Mouse (Mus musculus) Patski (cell line): ENCODE measurements around the gene Tnip1. TPM values are rescaled to one million over a fixed set of nuclear protein-coding genes. Genes with fewer than 3 reads are reported as not detected.

Experiments used
- ATAC-seq: fragments of 100-300 bp; one replicate; pipeline ENCODE4 v1.8.0; 2021
- CTCF ChIA-PET: fragments of 350-600 bp; sonication (Branson Sonifier 250); formaldehyde crosslinking; loops from one replicate; lab custom pipeline; 2022; ENCODE audit warnings: inconsistent platforms; lab: Charles Lee
- POLR2A ChIA-PET: fragments of 350-600 bp; sonication (Branson Sonifier 250); formaldehyde crosslinking; loops from one replicate; lab custom pipeline; 2022; ENCODE audit warnings: antibody characterized with exemption, inconsistent platforms; lab: Charles Lee
- DNase-seq: peaks from one replicate; pipeline ENCODE4 v3.0.0-alpha.2; 2011; ENCODE audit warnings: low read depth, low spot score
- H3K27me3 ChIP-seq: fragments of 371-371 bp; one replicate; pipeline ENCODE4 v1.5.1; 2021
- CTCF ChIP-seq: fragments of 100-300 bp; IDR thresholded peaks from one replicate; pipeline ENCODE4 v1.5.1; 2021
- in situ Hi-C: fragments of 300-500 bp; cut with MboI; formaldehyde crosslinking; loops from 3 replicates; pipeline ENCODE4 v1.11.1; 2018; ENCODE audit warnings: low pct_unique_long_range_greater_than_20kb, mixed read lengths
- polyA plus RNA-seq: library from polyadenylated mRNA; unstranded; gene quantifications from one replicate; pipeline ENCODE4 v1.2.3, GENCODE M21; 2021

Gene Tnip1
- polyA plus RNA-seq, 1 experiment from 2014 or later = 53.2 TPM

DNA sequence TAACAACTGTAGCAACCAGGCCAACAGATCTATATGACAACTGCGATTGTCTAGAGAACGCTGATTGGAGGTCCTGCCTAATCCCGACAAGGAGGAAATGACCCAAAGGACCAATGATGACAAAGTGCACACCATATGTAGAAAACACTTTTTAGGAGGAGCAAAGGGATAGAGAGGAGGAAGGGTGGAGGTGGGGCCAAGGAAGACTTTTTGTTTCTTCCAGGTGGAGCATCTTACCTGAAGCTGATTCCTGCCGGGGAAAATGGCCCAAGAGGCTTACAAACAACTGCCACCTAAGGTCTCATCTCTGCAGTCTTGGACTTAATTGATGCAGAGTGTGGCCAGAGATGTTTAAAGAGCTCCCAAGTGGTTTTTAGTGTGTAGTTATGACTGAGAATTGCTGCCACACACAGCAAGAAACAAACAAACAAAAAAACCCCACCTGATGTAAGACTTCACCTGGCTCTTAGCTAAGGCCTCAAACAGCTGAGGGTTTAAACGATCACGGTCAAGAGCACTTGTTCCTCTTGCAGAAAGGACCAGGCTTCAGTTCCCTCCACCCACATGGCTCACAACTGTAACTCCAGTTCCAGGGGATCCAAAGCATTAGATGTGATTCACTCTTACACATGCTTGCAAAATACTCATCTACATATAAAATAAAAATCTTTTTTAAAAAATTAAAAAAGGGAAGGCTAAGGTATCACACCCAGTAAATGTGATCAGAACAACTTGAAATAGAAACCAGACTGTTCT is 97.2 kb downstream of the Tnip1 start:
- H3K27me3 ChIP-seq = no peaks in the 10 kb centered on the region
- ChIA-PET CTCF (interaction anchor here (0.7 kb wide), 1 partner anchor 79 kb away, joined by 3 read pairs; no protein-coding TSS in a partner anchor), POLR2A (no interaction called here)
- no peak for TF ChIP-seq CTCF
- ATAC-seq = no peak
- in situ Hi-C loops = loop anchor here (10.0 kb wide), 1 partner anchor 311 kb away; no protein-coding TSS in a partner anchor
- no peak for DNase-seq

DNA sequence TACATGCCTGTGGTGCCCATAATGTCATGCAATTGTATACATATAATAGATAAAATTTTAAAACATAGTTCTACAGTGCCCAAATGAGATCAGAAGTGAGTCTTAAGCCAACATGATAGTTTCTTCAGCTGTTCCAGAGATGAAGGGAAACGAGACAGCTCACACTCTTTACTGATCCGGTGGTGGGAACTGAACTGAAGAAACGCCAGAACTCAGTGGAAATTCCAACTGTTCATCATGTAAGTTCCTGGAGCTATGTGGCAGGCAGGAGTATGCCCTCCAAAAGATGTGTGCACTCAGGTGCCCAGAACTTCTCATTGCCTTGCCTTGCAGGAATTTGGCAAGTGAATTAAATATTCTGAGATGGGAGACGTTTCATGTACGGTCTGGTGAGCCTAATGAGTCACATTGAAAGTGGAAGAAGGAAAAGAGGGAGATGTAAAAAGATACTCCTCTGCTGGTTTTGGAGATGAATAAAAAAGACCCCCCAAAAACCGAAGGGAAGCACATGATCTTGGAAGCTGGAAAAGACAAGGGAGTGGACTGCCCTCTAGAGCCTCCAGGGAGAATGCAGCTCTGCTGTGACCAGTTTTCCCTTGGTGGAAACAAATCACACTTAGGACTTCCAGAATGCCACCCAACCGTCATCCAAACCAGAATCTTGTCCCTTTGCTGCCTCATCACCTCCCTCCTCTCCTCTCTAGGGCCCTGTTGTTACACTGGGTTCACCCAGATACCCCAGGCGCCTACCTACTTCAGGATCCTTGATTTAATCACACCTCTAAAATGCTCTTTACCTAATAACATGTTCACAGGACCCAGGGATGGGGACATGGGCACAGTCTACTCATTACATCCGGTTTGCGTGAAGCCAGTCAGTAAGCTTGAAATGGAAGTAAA is 99.8 kb downstream of the Tnip1 start:
- ChIA-PET CTCF (interaction anchor here (0.8 to 1.9 kb wide), 8 partner anchors 9 to 170 kb away, joined by 3 to 5 read pairs (median 3); no protein-coding TSS in a partner anchor), POLR2A (interaction anchor here (0.6 to 1.5 kb wide), 2 partner anchors 9 to 82 kb away, joined by 3 read pairs; no protein-coding TSS in a partner anchor)
- ATAC-seq (peak; percentile 3), DNase-seq (no peak)
- peak; percentile 86 for TF ChIP-seq CTCF
- H3K27me3 ChIP-seq = no peaks in the 10 kb centered on the region
- in situ Hi-C loops = loop anchor here (5.0 to 10.0 kb wide), 3 partner anchors 76 to 308 kb away; partner anchors contain the start of gene Cdc42se2

DNA sequence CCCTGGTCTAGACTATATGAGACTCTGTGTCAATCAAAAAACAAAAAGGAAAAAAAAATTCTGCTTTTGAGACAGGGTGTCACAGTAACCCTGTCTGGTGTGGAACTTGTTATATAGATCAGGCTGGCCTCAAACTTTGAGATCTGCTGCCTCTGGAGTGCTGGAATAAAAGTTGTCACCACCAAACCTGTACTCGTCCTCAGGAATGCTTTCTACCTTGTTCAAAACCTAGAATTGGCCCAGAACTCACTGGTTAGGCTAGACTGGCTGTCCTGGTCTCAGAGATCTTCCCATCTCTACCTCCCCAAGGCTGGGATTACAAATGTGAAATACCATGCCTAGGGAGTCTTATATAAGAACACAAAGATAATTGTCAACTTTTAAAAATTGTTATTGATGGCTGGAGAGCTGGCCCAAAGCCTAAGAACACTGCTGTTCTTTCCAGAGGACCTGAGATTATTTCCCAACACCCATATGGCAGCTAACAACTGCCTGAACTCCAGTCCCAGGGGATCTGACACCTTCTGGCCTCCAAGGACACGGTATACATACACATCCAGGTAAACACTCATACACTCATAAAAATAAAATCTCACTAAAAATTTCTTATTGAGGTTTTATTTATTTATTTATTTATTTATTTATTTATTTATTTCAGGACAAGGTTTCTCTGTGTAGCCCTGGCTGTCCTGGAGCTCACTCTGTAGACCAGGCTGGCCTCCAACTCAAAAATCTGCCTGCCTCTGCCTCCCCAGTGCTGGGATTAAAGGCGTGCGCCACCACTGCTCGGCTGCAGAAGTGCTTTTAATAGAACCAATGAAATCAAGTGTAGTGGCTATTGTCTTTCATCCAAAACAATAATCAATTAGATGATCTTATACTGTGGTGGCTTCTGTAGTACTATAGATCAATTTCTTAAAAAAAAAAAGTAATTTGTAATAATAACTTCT is 101.0 kb downstream of the Tnip1 start:
- no peak for TF ChIP-seq CTCF
- H3K27me3 ChIP-seq = no peaks in the 10 kb centered on the region
- in situ Hi-C loops = loop anchor here (5.0 to 10.0 kb wide), 3 partner anchors 74 to 307 kb away; partner anchors contain the start of gene Cdc42se2
- CTCF ChIA-PET = interaction anchor here (1.1 to 1.9 kb wide), 5 partner anchors 132 to 169 kb away, joined by 3 to 5 read pairs (median 4); no protein-coding TSS in a partner anchor
- DNase-seq (no peak), ATAC-seq (no peak)
- POLR2A ChIA-PET = interaction anchor here (1.5 kb wide), 1 partner anchor 10 kb away, joined by 3 read pairs; no protein-coding TSS in a partner anchor

Other genes starting within 250 kb of the Tnip1 start
- gene Cdc42se2, start 175.2 kb downstream of the Tnip1 start, polyA plus RNA-seq = 66.1 TPM
- 16.3 TPM for gene Lyrm7, start 102.0 kb downstream of the Tnip1 start, polyA plus RNA-seq
- 815 TPM for gene Hint1, start 96.5 kb downstream of the Tnip1 start, polyA plus RNA-seq
- gene Gpx3, start 60.5 kb downstream of the Tnip1 start, polyA plus RNA-seq = 1,215 TPM
- gene Anxa6, start 70.5 kb upstream of the Tnip1 start, polyA plus RNA-seq = 333 TPM
- gene Ccdc69, start 115.2 kb upstream of the Tnip1 start, polyA plus RNA-seq = not detected
- gene Gm2a, start 135.2 kb upstream of the Tnip1 start, polyA plus RNA-seq = 51.9 TPM
- gene Slc36a3, start 188.8 kb upstream of the Tnip1 start, polyA plus RNA-seq = not detected
- 0.12 TPM for gene Slc36a2, start 222.2 kb upstream of the Tnip1 start, polyA plus RNA-seq
- gene Slc36a1, start 241.4 kb upstream of the Tnip1 start, polyA plus RNA-seq = 17.5 TPM